ENCODE assay signal across 17 mouse cellular contexts in the genomic region with DNA sequence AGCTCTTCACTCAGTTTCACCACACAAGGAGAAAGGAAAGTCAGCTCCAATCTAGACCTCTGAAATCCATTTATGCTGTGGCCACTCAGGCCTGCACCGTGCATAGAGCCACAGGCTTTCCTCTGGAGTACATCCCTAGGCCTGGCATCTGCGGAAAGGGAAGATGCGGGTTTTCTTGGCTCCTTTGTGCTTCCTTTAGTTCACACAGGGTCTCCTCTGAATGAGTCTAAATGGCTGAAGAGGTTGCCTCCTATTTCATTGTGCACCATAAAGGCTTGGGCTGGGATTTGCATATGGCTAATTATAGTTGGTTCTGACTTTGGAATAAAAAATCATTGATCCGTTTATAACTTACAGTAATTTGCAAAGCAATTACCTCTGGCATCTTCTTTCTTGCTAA.
A peak's percentile ranks its signal among the peaks of the same experiment; 100 is the strongest.
DNase-seq lines count a peak whose midpoint lies in the region; ATAC-seq lines count a peak whose summit lies in the region.
"Had no signal": no experiment of that assay in that cellular context is flagged by ENCODE, and none has a peak within 500 bp of the region (broad histone marks: within the 10 kb centered on the region; RNA-seq: fewer than 3 reads in every experiment).

No protein-coding gene starts in this region.

- peak; percentile 52 for DNase-seq in forebrain, embryonic 14.5 days (ENCODE audit: low spot score)
- no peak for DNase-seq in forebrain, embryonic 10.5 days (ENCODE audit: extremely low spot score, low spot score)
- DNase-seq in frontal cortex, postnatal 14 days (ENCODE audit: low spot score in 2 of 2): no peak
- no peak for DNase-seq in right cerebral cortex, postnatal 14 days
- no peak for DNase-seq in kidney, postnatal 25 days
- DNase-seq: adrenal gland, adult 2 months; adrenal gland, postnatal 10 days; adrenal gland, postnatal 25 days; cerebellum, adult 11-12 months; cerebellum, adult 2 months; cerebellum, adult 9-10 months; cerebellum, postnatal 10 days; cerebellum, postnatal 25 days had no signal

- H3K9ac ChIP-seq in forebrain, embryonic 14.5 days (ENCODE audit: low read length): no peak overlapping the region
- H3K9ac ChIP-seq in forebrain, embryonic 16.5 days (replicated peaks; ENCODE audit: low read depth, low read length): no peak overlapping the region
- H3K9ac ChIP-seq: embryonic facial prominence, embryonic 12.5 days had no signal

- no peak overlapping the region for H3K27ac ChIP-seq in forebrain, embryonic 14.5 days (ENCODE audit: low read depth, low read length)
- no peak overlapping the region for H3K27ac ChIP-seq in forebrain, embryonic 10.5 days
- no peak overlapping the region for H3K27ac ChIP-seq in forebrain, embryonic 16.5 days (ENCODE audit: low read length)
- H3K27ac ChIP-seq: embryonic facial prominence, embryonic 10.5 days; embryonic facial prominence, embryonic 12.5 days had no signal

- no peak overlapping the region for H3K4me3 ChIP-seq in forebrain, embryonic 14.5 days (ENCODE audit: low read depth, low read length)
- no peak overlapping the region for H3K4me3 ChIP-seq in forebrain, embryonic 10.5 days
- no peak overlapping the region for H3K4me3 ChIP-seq in forebrain, embryonic 16.5 days (replicated peaks; ENCODE audit: low read length)
- H3K4me3 ChIP-seq: embryonic facial prominence, embryonic 10.5 days; embryonic facial prominence, embryonic 12.5 days had no signal

- H3K4me2 ChIP-seq in forebrain, embryonic 14.5 days (ENCODE audit: low read length): no peak overlapping the region
- no peak overlapping the region for H3K4me2 ChIP-seq in forebrain, embryonic 16.5 days (ENCODE audit: low read length)
- H3K4me2 ChIP-seq: embryonic facial prominence, embryonic 12.5 days had no signal

- no peaks in the 10 kb centered on the region for H3K36me3 ChIP-seq in forebrain, embryonic 14.5 days (ENCODE audit: control insufficient read depth, insufficient read depth, low read length)
- H3K36me3 ChIP-seq in forebrain, embryonic 10.5 days (replicated peaks): no peaks in the 10 kb centered on the region
- no peaks in the 10 kb centered on the region for H3K36me3 ChIP-seq in forebrain, embryonic 16.5 days (ENCODE audit: control insufficient read depth, insufficient read depth)
- H3K36me3 ChIP-seq: embryonic facial prominence, embryonic 10.5 days; embryonic facial prominence, embryonic 12.5 days had no signal

- no peaks in the 10 kb centered on the region for H3K27me3 ChIP-seq in forebrain, embryonic 14.5 days (replicated peaks; ENCODE audit: control insufficient read depth, insufficient read depth, low read length)
- no peaks in the 10 kb centered on the region for H3K27me3 ChIP-seq in forebrain, embryonic 10.5 days (ENCODE audit: poor library complexity, severe bottlenecking)
- no peaks in the 10 kb centered on the region for H3K27me3 ChIP-seq in forebrain, embryonic 16.5 days (replicated peaks; ENCODE audit: control insufficient read depth, insufficient read depth, low read length)
- H3K27me3 ChIP-seq: embryonic facial prominence, embryonic 12.5 days had no signal

- no peaks in the 10 kb centered on the region for H3K9me3 ChIP-seq in forebrain, embryonic 14.5 days (replicated peaks; ENCODE audit: control insufficient read depth, low read length)
- no peaks in the 10 kb centered on the region for H3K9me3 ChIP-seq in forebrain, embryonic 10.5 days
- no peaks in the 10 kb centered on the region for H3K9me3 ChIP-seq in forebrain, embryonic 16.5 days (ENCODE audit: control insufficient read depth, low read length)
- H3K9me3 ChIP-seq: embryonic facial prominence, embryonic 10.5 days; embryonic facial prominence, embryonic 12.5 days had no signal

- WGBS in forebrain, embryonic 14.5 days: 20% methylated on average over 4 of the region's 4 CpGs
- 84% methylated on average over 4 of the region's 4 CpGs for WGBS in forebrain, embryonic 10.5 days
- WGBS in forebrain, embryonic 16.5 days: 16% methylated on average over 4 of the region's 4 CpGs

- peak; percentile 54; the same call in 1 of the 2 replicates for ATAC-seq in forebrain, embryonic 14.5 days
- ATAC-seq in frontal cortex, adult (ENCODE audit: low TSS enrichment): peak; percentile 20; the same call in 1 of the 2 replicates
- peak; percentile 71 for ATAC-seq in forebrain, embryonic 16.5 days

- no peaks in the 10 kb centered on the region for H3K4me1 ChIP-seq in forebrain, embryonic 14.5 days (ENCODE audit: control insufficient read depth, insufficient read depth, low read length)
- H3K4me1 ChIP-seq in forebrain, embryonic 10.5 days: peaks cover 4% of the 10 kb centered on the region; the same call in 1 of the 2 replicates
- H3K4me1 ChIP-seq in forebrain, embryonic 16.5 days (replicated peaks; ENCODE audit: control insufficient read depth, insufficient read depth, low read length): peaks cover 5% of the 10 kb centered on the region
- H3K4me1 ChIP-seq: embryonic facial prominence, embryonic 10.5 days; embryonic facial prominence, embryonic 12.5 days had no signal

Comparison
In these comparisons a context has a peak if more than half of its experiments do, and no peak if none do; other contexts are left out.
1. ATAC-seq: peak in every context shown above with its lines; median percentile 71 in forebrain, embryonic 16.5 days; 54 in forebrain, embryonic 14.5 days; 20 in frontal cortex, adult.